ENCODE assay signal across 8 mouse cellular contexts in genomic region chr7:127252414-127252813, GRCm38 (mm10). TPM values are rescaled to one million over a fixed set of nuclear protein-coding genes. Genes with fewer than 3 reads are reported as not detected.
A peak's percentile ranks its signal among the peaks of the same experiment; 100 is the strongest.
DNase-seq lines count a peak whose midpoint lies in the region; ATAC-seq and TF ChIP-seq lines count a peak whose summit lies in the region.

No protein-coding gene starts in this region.

- no peak overlapping the region for H3K9ac ChIP-seq in embryonic facial prominence, embryonic 11.5 days (replicated peaks; ENCODE audit: low read length)

- peak; percentile 34 for TF ChIP-seq CTCF in bone marrow, adult 2 months (IDR thresholded peaks at IDR 0.05; ENCODE audit: control insufficient read depth, insufficient read depth, low read length)

- H3K4me2 ChIP-seq in embryonic facial prominence, embryonic 11.5 days (ENCODE audit: low read depth, low read length), result no peak overlapping the region

- ATAC-seq in embryonic facial prominence, embryonic 11.5 days (replicated peaks; ENCODE audit: insufficient number of reproducible peaks, low FRiP score, low TSS enrichment, low read depth), result no peak

- 83% methylated on average over 2 of the region's 2 CpGs for WGBS in embryonic facial prominence, embryonic 11.5 days
- WGBS in embryonic facial prominence, embryonic 10.5 days, result 90% methylated on average over 2 of the region's 2 CpGs
- 38% methylated on average over 2 of the region's 2 CpGs for WGBS in bone marrow, adult 2 months

- DNase-seq in embryonic facial prominence, embryonic 11.5 days (ENCODE audit: low spot score), result peak; percentile 64
- no peak for DNase-seq in embryonic facial prominence, embryonic 10.5 days (ENCODE audit: low spot score)
- DNase-seq in 416B (ENCODE audit: low read depth), result peak; percentile 78
- peak; percentile 36 for DNase-seq in lung, postnatal 10 days
- DNase-seq in frontal cortex, postnatal 25 days (ENCODE audit: low spot score in 2 of 2), result no peak
- no peak for DNase-seq in ovary, postnatal 36 days (ENCODE audit: low spot score)
- DNase-seq in urinary bladder, postnatal 25 days (ENCODE audit: low spot score), result no peak

- no peak overlapping the region for H3K4me3 ChIP-seq in embryonic facial prominence, embryonic 11.5 days (ENCODE audit: low read depth, low read length)
- H3K4me3 ChIP-seq in embryonic facial prominence, embryonic 10.5 days, result no peak overlapping the region
- H3K4me3 ChIP-seq in bone marrow, adult 2 months (replicated peaks; ENCODE audit: control insufficient read depth, low read depth, low read length), result no peak overlapping the region

- H3K9me3 ChIP-seq in embryonic facial prominence, embryonic 11.5 days (replicated peaks; ENCODE audit: control insufficient read depth, low read length), result no peaks in the 10 kb centered on the region
- no peaks in the 10 kb centered on the region for H3K9me3 ChIP-seq in embryonic facial prominence, embryonic 10.5 days

- H3K27ac ChIP-seq in embryonic facial prominence, embryonic 11.5 days (replicated peaks; ENCODE audit: low read depth, low read length), result no peak overlapping the region
- no peak overlapping the region for H3K27ac ChIP-seq in embryonic facial prominence, embryonic 10.5 days (replicated peaks)
- no peak overlapping the region for H3K27ac ChIP-seq in bone marrow, adult 2 months (ENCODE audit: control insufficient read depth, insufficient read depth, low read depth, low read length, poor library complexity)

- H3K4me1 ChIP-seq in embryonic facial prominence, embryonic 11.5 days (ENCODE audit: control insufficient read depth, insufficient read depth, low read length), result no peaks in the 10 kb centered on the region; the same call in 1 of the 2 replicates
- peaks cover 16% of the 10 kb centered on the region for H3K4me1 ChIP-seq in embryonic facial prominence, embryonic 10.5 days
- H3K4me1 ChIP-seq in bone marrow, adult 2 months (ENCODE audit: control insufficient read depth, insufficient read depth, low read length), result peaks cover 5% of the 10 kb centered on the region

- TF ChIP-seq POLR2A in bone marrow, adult 2 months (IDR thresholded peaks at IDR 0.05; ENCODE audit: borderline replicate concordance, control insufficient read depth, low read depth, low read length), result no peak

- no peaks in the 10 kb centered on the region; the same call in none of the 2 replicates for H3K36me3 ChIP-seq in embryonic facial prominence, embryonic 11.5 days (replicated peaks; ENCODE audit: control insufficient read depth, insufficient read depth, low read depth, low read length)
- peaks cover 71% of the 10 kb centered on the region for H3K36me3 ChIP-seq in embryonic facial prominence, embryonic 10.5 days (replicated peaks)

- H3K27me3 ChIP-seq in embryonic facial prominence, embryonic 11.5 days (ENCODE audit: control insufficient read depth, insufficient read depth, low read length), result no peaks in the 10 kb centered on the region
- no peaks in the 10 kb centered on the region for H3K27me3 ChIP-seq in embryonic facial prominence, embryonic 10.5 days (replicated peaks; ENCODE audit: low read depth, poor library complexity, severe bottlenecking)

RNA-seq across cellular contexts. Expression of gene Dctpp1, which starts 8.1 kb away (rescaled TPM):
- polyA plus RNA-seq in embryonic facial prominence, embryonic 11.5 days (2014; fragmentation: Nextera tagmentation; extraction: Ambion mirVana), result 253 and 266 TPM in 2 replicates
- 363 and 380 TPM in 2 replicates for polyA plus RNA-seq in embryonic facial prominence, embryonic 10.5 days (2016; fragmentation: Nextera tagmentation; extraction: Ambion mirVana)
- 23.2 and 50.6 TPM in 2 replicates for polyA plus RNA-seq in bone marrow, adult 2 months (2011; ENCODE audit: insufficient read depth, insufficient read length, low replicate concordance, missing spikeins)

RNA-seq across cellular contexts. Expression of gene Zfp771, which starts 8.3 kb away (rescaled TPM):
- 63.2 and 65.3 TPM in 2 replicates for polyA plus RNA-seq in embryonic facial prominence, embryonic 11.5 days (2014; fragmentation: Nextera tagmentation; extraction: Ambion mirVana)
- polyA plus RNA-seq in embryonic facial prominence, embryonic 10.5 days (2016; fragmentation: Nextera tagmentation; extraction: Ambion mirVana), result 65.1 and 69.1 TPM in 2 replicates
- polyA plus RNA-seq in bone marrow, adult 2 months (2011; ENCODE audit: insufficient read depth, insufficient read length, low replicate concordance, missing spikeins), result 10.6 and 13.1 TPM in 2 replicates

RNA-seq across cellular contexts. Expression of gene Sept1, which starts 19.5 kb away (rescaled TPM):
- 21.0 and 24.6 TPM in 2 replicates for polyA plus RNA-seq in embryonic facial prominence, embryonic 11.5 days (2014; fragmentation: Nextera tagmentation; extraction: Ambion mirVana)
- 27.3 and 30.0 TPM in 2 replicates for polyA plus RNA-seq in embryonic facial prominence, embryonic 10.5 days (2016; fragmentation: Nextera tagmentation; extraction: Ambion mirVana)
- polyA plus RNA-seq in bone marrow, adult 2 months (2011; ENCODE audit: insufficient read depth, insufficient read length, low replicate concordance, missing spikeins), result 76.8 and 153 TPM in 2 replicates

RNA-seq across cellular contexts. Expression of gene Zfp553, which starts 19.6 kb away (rescaled TPM):
- 20.9 and 22.5 TPM in 2 replicates for polyA plus RNA-seq in embryonic facial prominence, embryonic 11.5 days (2014; fragmentation: Nextera tagmentation; extraction: Ambion mirVana)
- polyA plus RNA-seq in embryonic facial prominence, embryonic 10.5 days (2016; fragmentation: Nextera tagmentation; extraction: Ambion mirVana), result 73.5 and 75.8 TPM in 2 replicates
- polyA plus RNA-seq in bone marrow, adult 2 months (2011; ENCODE audit: insufficient read depth, insufficient read length, low replicate concordance, missing spikeins), result 2.6 and 6.6 TPM in 2 replicates

RNA-seq across cellular contexts. Expression of gene Sephs2, which starts 21.4 kb away (rescaled TPM):
- 92.4 and 102 TPM in 2 replicates for polyA plus RNA-seq in embryonic facial prominence, embryonic 11.5 days (2014; fragmentation: Nextera tagmentation; extraction: Ambion mirVana)
- polyA plus RNA-seq in embryonic facial prominence, embryonic 10.5 days (2016; fragmentation: Nextera tagmentation; extraction: Ambion mirVana), result 82.5 and 86.4 TPM in 2 replicates
- 28.4 and 64.7 TPM in 2 replicates for polyA plus RNA-seq in bone marrow, adult 2 months (2011; ENCODE audit: insufficient read depth, insufficient read length, low replicate concordance, missing spikeins)

Comparison
In these comparisons a context has a peak if more than half of its experiments do, and no peak if none do; other contexts are left out.
1. DNase-seq: peak in embryonic facial prominence, embryonic 11.5 days (single experiment), 416B (single experiment) and lung, postnatal 10 days (single experiment); none in embryonic facial prominence, embryonic 10.5 days (single experiment), frontal cortex, postnatal 25 days (0 of 2), ovary, postnatal 36 days (single experiment) and urinary bladder, postnatal 25 days (single experiment).